Mouse (Mus musculus): Measurements from ENCODE around the gene Hcn1. TPM values are rescaled to one million over a fixed set of nuclear protein-coding genes. Genes with fewer than 3 reads are reported as not detected.
"Not testable (repeated sequence)": the region's sequence is repeated elsewhere in the genome, so short reads cannot be mapped to it uniquely, and the experiment has no call there.

Gene Hcn1
- polyA plus RNA-seq, 1 experiment from 2014 or later: 0.22 TPM

GRCm38 (mm10) chr13:117975823-117976222, 373.7 kb downstream of the Hcn1 start:
- ATAC-seq (ENCODE audit: borderline replicate concordance, extremely low read depth, low FRiP score, low TSS enrichment): no peak
- Histone ChIP-seq H3K9me3 (no peaks in the 10 kb centered on the region), H3K9ac (no peak overlapping the region), H3K4me3 (no peak overlapping the region), H3K36me3 (no peaks in the 10 kb centered on the region), H3K27me3 (no peaks in the 10 kb centered on the region), H3K4me2 (no peak overlapping the region), H3K27ac (no peak overlapping the region), H3K4me1 (no peaks in the 10 kb centered on the region)
- WGBS: 59% methylated on average over 10 of the region's 10 CpGs

GRCm38 (mm10) chr13:117984339-117984738, 382.2 kb downstream of the Hcn1 start:
- Histone ChIP-seq H3K4me1 (no peaks in the 10 kb centered on the region), H3K27ac (no peak overlapping the region), H3K4me2 (no peak overlapping the region), H3K9ac (no peak overlapping the region), H3K36me3 (no peaks in the 10 kb centered on the region), H3K9me3 (no peaks in the 10 kb centered on the region), H3K27me3 (no peaks in the 10 kb centered on the region), H3K4me3 (no peak overlapping the region)
- WGBS: 48% methylated on average over 2 of the region's 2 CpGs
- ATAC-seq (ENCODE audit: borderline replicate concordance, extremely low read depth, low FRiP score, low TSS enrichment): no peak

DNA sequence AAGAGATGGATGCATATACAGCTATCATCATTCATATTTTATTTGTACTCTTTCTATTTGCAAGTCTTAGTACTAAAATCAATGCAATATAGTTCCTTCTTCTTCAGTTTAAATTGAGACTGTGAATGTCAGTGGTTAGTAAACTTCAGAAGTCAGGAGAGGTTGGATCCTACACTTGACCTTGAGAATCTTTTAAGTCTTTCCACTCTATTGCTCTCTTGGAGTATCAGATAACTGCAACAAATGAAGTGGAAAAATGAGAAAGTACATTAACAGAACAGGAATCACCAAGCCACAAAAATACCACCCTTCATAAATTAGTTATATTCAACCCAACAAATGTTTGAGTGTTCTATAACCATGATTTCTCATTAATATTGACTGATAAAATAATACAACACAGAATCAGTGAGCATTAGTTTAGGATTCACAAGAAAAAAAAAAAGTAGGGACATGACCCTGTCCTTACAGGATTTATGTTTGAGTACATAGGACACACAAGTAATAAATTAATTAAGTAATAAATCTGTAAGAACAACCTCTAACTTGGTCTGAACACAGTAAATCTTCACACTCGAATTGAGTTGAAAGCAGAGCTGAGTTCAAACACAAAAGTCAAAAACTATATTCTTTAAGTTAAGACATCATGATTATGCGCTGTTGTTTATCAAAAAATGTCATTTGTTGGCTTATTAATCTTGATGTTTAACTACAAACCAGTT, 397.8 kb downstream of the Hcn1 start:
- H3K4me3 ChIP-seq: no peak overlapping the region
- no peaks in the 10 kb centered on the region for H3K9me3 ChIP-seq
- ATAC-seq (ENCODE audit: borderline replicate concordance, extremely low read depth, low FRiP score, low TSS enrichment): no peak
- no peak overlapping the region for H3K4me2 ChIP-seq
- H3K9ac ChIP-seq: no peak overlapping the region
- H3K27me3 ChIP-seq: no peaks in the 10 kb centered on the region
- H3K4me1 ChIP-seq: no peaks in the 10 kb centered on the region
- H3K36me3 ChIP-seq: no peaks in the 10 kb centered on the region
- WGBS: 75% methylated on average over 2 of the region's 2 CpGs
- H3K27ac ChIP-seq: no peak overlapping the region

DNA sequence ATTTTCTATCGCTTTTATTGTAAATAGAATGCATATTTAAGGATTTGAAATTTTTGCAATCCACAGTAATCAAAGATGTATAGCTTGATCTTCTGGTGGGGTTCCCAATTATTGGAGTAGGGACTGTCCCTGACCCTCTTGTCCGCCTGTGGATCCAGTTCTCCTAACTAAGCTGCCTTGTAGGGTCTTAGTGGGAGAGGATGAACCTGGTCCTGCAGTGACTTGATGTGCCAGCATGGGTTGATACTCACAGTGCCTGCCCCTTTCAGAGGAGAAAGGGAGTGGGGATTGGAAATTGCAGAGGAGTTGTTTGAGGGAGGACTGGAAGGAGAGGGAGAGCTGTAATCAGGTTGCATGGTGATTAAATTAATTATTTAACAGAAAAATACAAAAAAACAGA, 398.4 kb downstream of the Hcn1 start:
- Histone ChIP-seq H3K27ac (no peak overlapping the region), H3K4me1 (no peaks in the 10 kb centered on the region), H3K4me3 (no peak overlapping the region), H3K9me3 (no peaks in the 10 kb centered on the region), H3K9ac (no peak overlapping the region), H3K4me2 (no peak overlapping the region), H3K27me3 (no peaks in the 10 kb centered on the region), H3K36me3 (no peaks in the 10 kb centered on the region)
- 78% methylated on average over 2 of the region's 2 CpGs for WGBS
- no peak for ATAC-seq (ENCODE audit: borderline replicate concordance, extremely low read depth, low FRiP score, low TSS enrichment)

DNA sequence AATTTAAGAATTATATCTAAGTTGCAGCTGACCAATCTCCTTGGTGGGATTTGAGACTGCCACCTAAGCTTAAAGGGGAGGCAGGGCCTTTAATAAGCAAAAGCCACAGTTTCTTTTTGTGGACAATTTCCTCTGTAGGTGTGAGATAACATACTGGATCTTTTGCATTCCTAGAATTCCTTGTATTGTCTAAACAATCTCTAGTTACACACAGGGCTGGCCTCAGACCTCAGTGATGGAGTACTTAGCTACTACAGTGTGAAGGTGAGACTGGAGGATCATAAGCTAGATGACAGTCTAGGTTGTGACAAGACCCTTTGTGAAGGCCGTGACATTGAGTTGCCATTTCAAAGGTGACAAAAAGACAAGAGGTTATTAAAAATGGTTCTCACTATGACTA, 419.1 kb downstream of the Hcn1 start:
- Histone ChIP-seq H3K4me2 (no peak overlapping the region), H3K4me1 (no peaks in the 10 kb centered on the region), H3K36me3 (no peaks in the 10 kb centered on the region), H3K27me3 (no peaks in the 10 kb centered on the region), H3K4me3 (no peak overlapping the region), H3K27ac (no peak overlapping the region), H3K9ac (no peak overlapping the region), H3K9me3 (no peaks in the 10 kb centered on the region)
- WGBS: 33% methylated on average over 1 of the region's 1 CpGs
- ATAC-seq (ENCODE audit: borderline replicate concordance, extremely low read depth, low FRiP score, low TSS enrichment): no peak

- H3K27me3 ChIP-seq; H3K9me3 ChIP-seq; H3K9ac ChIP-seq; H3K4me1 ChIP-seq; H3K4me2 ChIP-seq; H3K4me3 ChIP-seq; H3K27ac ChIP-seq; H3K36me3 ChIP-seq; ATAC-seq (ENCODE audit: borderline replicate concordance, extremely low read depth, low FRiP score, low TSS enrichment): not testable (repeated sequence)
Observed at GRCm38 (mm10) chr13:118022891-118023290, 420.8 kb downstream of the Hcn1 start.

GRCm38 (mm10) chr13:118023381-118023780, 421.3 kb downstream of the Hcn1 start:
- H3K27me3 ChIP-seq: no peaks in the 10 kb centered on the region
- 74% methylated on average over 5 of the region's 5 CpGs for WGBS
- H3K4me3 ChIP-seq: no peak overlapping the region
- H3K27ac ChIP-seq: no peak overlapping the region
- H3K36me3 ChIP-seq: no peaks in the 10 kb centered on the region
- no peaks in the 10 kb centered on the region for H3K4me1 ChIP-seq
- no peak overlapping the region for H3K9ac ChIP-seq
- no peaks in the 10 kb centered on the region for H3K9me3 ChIP-seq
- ATAC-seq (ENCODE audit: borderline replicate concordance, extremely low read depth, low FRiP score, low TSS enrichment): no peak
- H3K4me2 ChIP-seq: no peak overlapping the region

GRCm38 (mm10) chr13:118026510-118026909, 424.4 kb downstream of the Hcn1 start:
- no peak for ATAC-seq (ENCODE audit: borderline replicate concordance, extremely low read depth, low FRiP score, low TSS enrichment)
- WGBS: 78% methylated on average over 2 of the region's 2 CpGs
- no peak overlapping the region for H3K9ac ChIP-seq
- no peaks in the 10 kb centered on the region for H3K27me3 ChIP-seq
- no peaks in the 10 kb centered on the region for H3K9me3 ChIP-seq
- no peak overlapping the region for H3K4me2 ChIP-seq
- H3K36me3 ChIP-seq: no peaks in the 10 kb centered on the region
- no peak overlapping the region for H3K27ac ChIP-seq
- no peaks in the 10 kb centered on the region for H3K4me1 ChIP-seq
- no peak overlapping the region for H3K4me3 ChIP-seq

- Histone ChIP-seq H3K4me2 (no peak overlapping the region), H3K4me3 (no peak overlapping the region), H3K9me3 (no peaks in the 10 kb centered on the region), H3K4me1 (no peaks in the 10 kb centered on the region), H3K36me3 (no peaks in the 10 kb centered on the region), H3K27ac (no peak overlapping the region), H3K27me3 (no peaks in the 10 kb centered on the region), H3K9ac (no peak overlapping the region)
- WGBS: 42% methylated on average over 3 of the region's 3 CpGs
- no peak for ATAC-seq (ENCODE audit: borderline replicate concordance, extremely low read depth, low FRiP score, low TSS enrichment)
Observed at GRCm38 (mm10) chr13:118027868-118028267, 425.7 kb downstream of the Hcn1 start.

GRCm38 (mm10) chr13:118028662-118029061, 426.5 kb downstream of the Hcn1 start:
- ATAC-seq (ENCODE audit: borderline replicate concordance, extremely low read depth, low FRiP score, low TSS enrichment): no peak
- Histone ChIP-seq H3K27ac (no peak overlapping the region), H3K4me3 (no peak overlapping the region), H3K4me2 (no peak overlapping the region), H3K36me3 (no peaks in the 10 kb centered on the region), H3K27me3 (no peaks in the 10 kb centered on the region), H3K9me3 (no peaks in the 10 kb centered on the region), H3K9ac (no peak overlapping the region), H3K4me1 (no peaks in the 10 kb centered on the region)
- WGBS: 76% methylated on average over 4 of the region's 4 CpGs

- no peak for ATAC-seq (ENCODE audit: borderline replicate concordance, extremely low read depth, low FRiP score, low TSS enrichment)
- 58% methylated on average over 3 of the region's 3 CpGs for WGBS
Observed at GRCm38 (mm10) chr13:118029579-118029978, 427.5 kb downstream of the Hcn1 start.

GRCm38 (mm10) chr13:118035598-118035997, 433.5 kb downstream of the Hcn1 start:
- Histone ChIP-seq H3K27ac (no peak overlapping the region), H3K4me1 (0 out of 2 replicates have a peak, but pooled peaks cover 3% of the 10 kb centered on the region), H3K27me3 (no peaks in the 10 kb centered on the region), H3K9me3 (no peaks in the 10 kb centered on the region), H3K9ac (no peak overlapping the region), H3K36me3 (no peaks in the 10 kb centered on the region), H3K4me3 (no peak overlapping the region), H3K4me2 (no peak overlapping the region)
- WGBS: 64% methylated on average over 5 of the region's 5 CpGs
- ATAC-seq (ENCODE audit: borderline replicate concordance, extremely low read depth, low FRiP score, low TSS enrichment): peak; percentile 80

More at GRCm38 (mm10) chr13:118029579-118029978, 427.5 kb downstream of the Hcn1 start:
- Histone ChIP-seq H3K27ac (no peak overlapping the region), H3K9ac (no peak overlapping the region), H3K4me3 (no peak overlapping the region), H3K4me2 (no peak overlapping the region), H3K9me3 (no peaks in the 10 kb centered on the region), H3K4me1 (no peaks in the 10 kb centered on the region), H3K36me3 (no peaks in the 10 kb centered on the region), H3K27me3 (no peaks in the 10 kb centered on the region)

All from lung, embryonic 15.5 days (tissue).